Mouse (Mus musculus): Measurements from ENCODE around the gene 2310022B05Rik. TPM values are rescaled to one million over a fixed set of nuclear protein-coding genes. Genes with fewer than 3 reads are reported as not detected.
A peak's percentile ranks its signal among the peaks of the same experiment; 100 is the strongest.

The 2310022B05Rik gene
- polyA plus RNA-seq, 2 experiments = 50.7 to 89.4 TPM

DNA sequence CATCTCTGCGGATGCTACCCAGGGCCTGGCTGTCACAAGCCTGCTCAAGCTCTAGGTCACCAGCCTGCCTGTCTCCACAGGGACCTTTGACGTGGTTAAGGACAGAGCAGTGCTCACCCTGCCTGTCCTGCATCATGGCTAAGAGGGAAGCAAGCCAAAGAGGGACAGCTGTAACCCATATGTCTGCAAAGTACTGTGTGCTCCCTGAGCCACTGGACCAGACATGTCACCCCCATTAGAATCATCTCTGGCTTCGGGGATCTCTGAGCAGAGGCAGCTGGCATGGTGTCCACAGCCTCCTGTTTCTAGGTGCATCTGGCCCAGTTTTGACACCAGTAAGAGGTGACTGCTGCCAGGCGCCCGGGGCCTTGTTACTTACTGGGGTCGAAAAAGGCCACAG lies 32.7 kb downstream of the 2310022B05Rik start:
- Histone ChIP-seq H3K27ac (replicated peaks; ENCODE audit: low read depth, low read length) (no peak overlapping the region), H3K4me2 (replicated peaks; ENCODE audit: low read depth, low read length, severe bottlenecking) (no peak overlapping the region), H3K27me3 (ENCODE audit: control insufficient read depth, insufficient read depth, low read length) (no peaks in the 10 kb centered on the region), H3K9me3 (ENCODE audit: control insufficient read depth, low read length) (no peaks in the 10 kb centered on the region), H3K4me1 (ENCODE audit: control insufficient read depth, insufficient read depth, low read length) (no peaks in the 10 kb centered on the region; the same call in 1 of the 2 replicates), H3K36me3 (ENCODE audit: control insufficient read depth, insufficient read depth, low read length) (peaks cover 2% of the 10 kb centered on the region), H3K9ac (ENCODE audit: low read depth, low read length, severe bottlenecking) (no peak overlapping the region), H3K4me3 (replicated peaks; ENCODE audit: low read length) (no peak overlapping the region)
- DNase-seq (ENCODE audit: low spot score) (no peak), ATAC-seq (ENCODE audit: low FRiP score, low read depth) (no peak)
- WGBS = 78% methylated on average over 6 of the region's 6 CpGs
- TF ChIP-seq POLR2A (IDR thresholded peaks at IDR 0.05; ENCODE audit: borderline replicate concordance, extremely low read depth, insufficient read depth, insufficient read length) = no peak

DNA sequence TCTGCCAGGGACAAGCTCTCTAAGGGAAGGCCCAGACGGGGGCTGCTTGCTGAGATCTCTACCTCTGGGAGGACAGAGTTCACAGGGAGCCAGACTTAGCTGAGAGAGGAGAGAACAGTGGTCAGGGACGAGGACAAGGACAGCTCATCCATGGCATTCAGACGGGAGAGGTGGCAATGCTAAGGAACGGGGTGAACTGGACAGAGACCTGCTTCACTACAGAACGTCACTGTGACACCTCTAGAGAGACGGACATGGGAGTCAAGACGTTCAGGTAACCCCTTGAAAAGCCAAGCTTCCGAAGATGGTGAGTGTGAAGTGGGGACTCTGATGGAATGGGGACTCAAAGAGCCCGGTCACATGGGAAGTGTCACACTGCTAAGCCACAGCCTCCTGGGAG lies 36.9 kb downstream of the 2310022B05Rik start:
- Histone ChIP-seq H3K9ac (ENCODE audit: low read depth, low read length, severe bottlenecking) (no peak overlapping the region), H3K4me1 (ENCODE audit: control insufficient read depth, insufficient read depth, low read length) (no peaks in the 10 kb centered on the region), H3K36me3 (ENCODE audit: control insufficient read depth, insufficient read depth, low read length) (no peaks in the 10 kb centered on the region), H3K4me2 (replicated peaks; ENCODE audit: low read depth, low read length, severe bottlenecking) (no peak overlapping the region), H3K27me3 (ENCODE audit: control insufficient read depth, insufficient read depth, low read length) (no peaks in the 10 kb centered on the region), H3K9me3 (ENCODE audit: control insufficient read depth, low read length) (no peaks in the 10 kb centered on the region), H3K27ac (replicated peaks; ENCODE audit: low read depth, low read length) (no peak overlapping the region), H3K4me3 (replicated peaks; ENCODE audit: low read length) (no peak overlapping the region)
- TF ChIP-seq POLR2A (IDR thresholded peaks at IDR 0.05; ENCODE audit: borderline replicate concordance, extremely low read depth, insufficient read depth, insufficient read length) = no peak
- ATAC-seq (ENCODE audit: low FRiP score, low read depth) (no peak), DNase-seq (ENCODE audit: low spot score) (no peak)
- 89% methylated on average over 9 of the region's 9 CpGs for WGBS

GRCm38 (mm10) chr8:124621255-124621654 lies 41.9 kb downstream of the 2310022B05Rik start:
- DNase-seq (ENCODE audit: low spot score) (no peak), ATAC-seq (ENCODE audit: low FRiP score, low read depth) (no peak)
- no peak overlapping the region for H3K4me2 ChIP-seq (replicated peaks; ENCODE audit: low read depth, low read length, severe bottlenecking)
- no peaks in the 10 kb centered on the region for H3K36me3 ChIP-seq (ENCODE audit: control insufficient read depth, insufficient read depth, low read length)
- no peak overlapping the region for H3K9ac ChIP-seq (ENCODE audit: low read depth, low read length, severe bottlenecking)
- 62% methylated on average over 5 of the region's 5 CpGs for WGBS
- no peak for TF ChIP-seq POLR2A (IDR thresholded peaks at IDR 0.05; ENCODE audit: borderline replicate concordance, extremely low read depth, insufficient read depth, insufficient read length)
- no peak overlapping the region for H3K4me3 ChIP-seq (replicated peaks; ENCODE audit: low read length)
- H3K27me3 ChIP-seq (ENCODE audit: control insufficient read depth, insufficient read depth, low read length) = no peaks in the 10 kb centered on the region
- no peaks in the 10 kb centered on the region for H3K4me1 ChIP-seq (ENCODE audit: control insufficient read depth, insufficient read depth, low read length)
- no peak overlapping the region for H3K27ac ChIP-seq (replicated peaks; ENCODE audit: low read depth, low read length)
- no peaks in the 10 kb centered on the region for H3K9me3 ChIP-seq (ENCODE audit: control insufficient read depth, low read length)

DNA sequence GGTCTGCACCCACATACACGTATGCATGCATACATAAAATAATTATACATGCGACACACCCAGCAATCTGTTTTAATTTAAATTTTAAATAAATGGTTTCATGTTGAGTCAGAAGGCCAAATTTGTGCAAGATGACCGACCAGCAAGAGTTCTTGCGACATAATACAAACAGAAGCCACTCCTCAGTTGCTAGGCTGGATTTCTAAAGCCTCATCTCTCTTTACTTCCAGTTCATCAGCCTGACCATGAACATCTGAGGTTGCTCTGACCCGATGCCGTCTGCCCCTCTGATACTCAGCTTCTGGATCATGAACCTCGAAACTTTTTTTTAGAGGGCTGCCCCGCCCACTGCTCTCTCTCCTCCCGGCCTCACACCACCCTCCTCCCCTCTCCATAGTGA lies 44.9 kb downstream of the 2310022B05Rik start:
- ATAC-seq (ENCODE audit: low FRiP score, low read depth) (no peak), DNase-seq (ENCODE audit: low spot score) (no peak)
- H3K27ac ChIP-seq (replicated peaks; ENCODE audit: low read depth, low read length) = no peak overlapping the region
- TF ChIP-seq POLR2A (IDR thresholded peaks at IDR 0.05; ENCODE audit: borderline replicate concordance, extremely low read depth, insufficient read depth, insufficient read length) = no peak
- WGBS = 62% methylated on average over 9 of the region's 9 CpGs
- H3K27me3 ChIP-seq (ENCODE audit: control insufficient read depth, insufficient read depth, low read length) = no peaks in the 10 kb centered on the region
- H3K9ac ChIP-seq (ENCODE audit: low read depth, low read length, severe bottlenecking) = no peak overlapping the region
- H3K9me3 ChIP-seq (ENCODE audit: control insufficient read depth, low read length) = no peaks in the 10 kb centered on the region
- H3K36me3 ChIP-seq (ENCODE audit: control insufficient read depth, insufficient read depth, low read length) = no peaks in the 10 kb centered on the region
- H3K4me1 ChIP-seq (ENCODE audit: control insufficient read depth, insufficient read depth, low read length) = no peaks in the 10 kb centered on the region
- H3K4me3 ChIP-seq (replicated peaks; ENCODE audit: low read length) = no peak overlapping the region
- no peak overlapping the region for H3K4me2 ChIP-seq (replicated peaks; ENCODE audit: low read depth, low read length, severe bottlenecking)

DNA sequence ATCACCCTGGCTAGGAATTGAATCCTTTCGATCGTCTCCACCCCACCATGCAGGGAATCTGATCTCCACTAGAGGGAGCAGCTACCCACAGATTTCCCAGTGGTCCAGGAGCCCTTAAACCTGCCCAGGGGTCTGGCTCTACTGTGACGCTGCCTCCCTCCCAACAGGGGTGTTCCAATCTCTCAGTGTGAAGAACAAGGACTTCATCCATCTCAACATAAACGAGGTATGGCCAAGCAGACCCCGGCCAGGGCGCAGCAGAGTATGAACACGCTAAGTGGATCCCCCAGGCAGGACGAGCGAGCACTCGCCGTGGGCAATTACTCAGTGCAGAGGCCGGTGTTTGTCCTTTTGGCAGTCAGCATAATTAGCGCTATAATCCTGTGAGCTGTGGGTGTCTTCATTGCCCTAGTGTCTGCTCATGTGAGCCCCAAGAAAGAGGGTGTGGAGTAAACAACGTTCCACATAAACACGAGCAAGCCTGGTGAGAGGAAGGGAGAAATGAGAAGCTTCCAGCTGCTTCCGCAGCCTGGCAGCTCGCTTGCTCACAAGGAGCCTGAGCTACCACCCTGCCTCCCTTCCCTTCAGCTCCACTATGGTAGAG lies 45.8 kb downstream of the 2310022B05Rik start:
- peak overlapping the region; percentile 28 for H3K4me3 ChIP-seq (replicated peaks; ENCODE audit: low read length)
- no peaks in the 10 kb centered on the region for H3K27me3 ChIP-seq (ENCODE audit: control insufficient read depth, insufficient read depth, low read length)
- peak; percentile 86 for ATAC-seq (ENCODE audit: low FRiP score, low read depth)

More for the DNA sequence above, 45.8 kb downstream of the 2310022B05Rik start:
- peak; percentile 83 for DNase-seq (ENCODE audit: low spot score)
- no peaks in the 10 kb centered on the region for H3K36me3 ChIP-seq (ENCODE audit: control insufficient read depth, insufficient read depth, low read length)
- no peak overlapping the region for H3K27ac ChIP-seq (replicated peaks; ENCODE audit: low read depth, low read length)
- H3K4me1 ChIP-seq (ENCODE audit: control insufficient read depth, insufficient read depth, low read length) = no peaks in the 10 kb centered on the region
- H3K9ac ChIP-seq (ENCODE audit: low read depth, low read length, severe bottlenecking) = peak overlapping the region; percentile 42
- TF ChIP-seq POLR2A (IDR thresholded peaks at IDR 0.05; ENCODE audit: borderline replicate concordance, extremely low read depth, insufficient read depth, insufficient read length) = no peak
- 9% methylated on average over 17 of the region's 17 CpGs for WGBS
- no peaks in the 10 kb centered on the region for H3K9me3 ChIP-seq (ENCODE audit: control insufficient read depth, low read length)
- peak overlapping the region; percentile 57 for H3K4me2 ChIP-seq (replicated peaks; ENCODE audit: low read depth, low read length, severe bottlenecking)
